Mouse (Mus musculus): ENCODE measurements at regions not wholly inside any gene's neighbourhood (a gene's known extent, or its start where the extent isn't known, plus 50 kb on each side); places are given as distances from the start of the nearest gene placed in this dataset.

GRCm38 (mm10) chr5:33534345-33534744 lies 95.1 kb downstream of the Fam53a start:
- TF ChIP-seq POLR2A (IDR thresholded peaks at IDR 0.05; ENCODE audit: low read depth, low read length) = no peak
- no peak for TF ChIP-seq CTCF (conservative IDR thresholded peaks at IDR 0.05; ENCODE audit: insufficient read depth, insufficient read length, low read depth, low read length)

Measured in kidney, adult 2 months (tissue).